Mouse (Mus musculus) lung, adult 2 months (tissue): ENCODE data around the gene Dgkd. TPM values are rescaled to one million over a fixed set of nuclear protein-coding genes. Genes with fewer than 3 reads are reported as not detected.

Source experiments
- DNase-seq: peaks from one replicate; pipeline ENCODE4 v3.0.0; 2022
- H3K4me1 ChIP-seq: fragments of 200-500 bp; 2 replicates; pipeline ENCODE4 v1.6.1; 2011; ENCODE audit warnings: low read length; ENCODE audit not compliant: control insufficient read depth, insufficient read depth
- H3K4me3 ChIP-seq: fragments of 200-500 bp; replicated peaks from 2 replicates; pipeline ENCODE3; 2011; ENCODE audit warnings: low read depth, mild to moderate bottlenecking, control low read depth, low read length; ENCODE audit errors: extremely low read depth
- CTCF ChIP-seq: fragments of 200-500 bp; IDR thresholded peaks from 2 replicates; pipeline ENCODE4 v1.5.1; 2011; ENCODE audit warnings: mild to moderate bottlenecking, low read length, control low read depth; ENCODE audit not compliant: insufficient read depth
- POLR2A ChIP-seq: fragments of 200-500 bp; IDR thresholded peaks from 2 replicates; pipeline ENCODE4 v1.6.1; 2011; ENCODE audit warnings: low read depth, mild to moderate bottlenecking, control low read depth, low read length, borderline replicate concordance; ENCODE audit errors: extremely low read depth
- WGBS: fragments of 180-500 bp; shearing (Covaris S2); methylation state at CpG from one replicate; pipeline ENCODE4 v1.1.7; 2018; 5-methylcytosine and 5-hydroxymethylcytosine counted together
- polyA plus RNA-seq: library from polyadenylated mRNA; depleted of rRNA; stranded (reverse); fragments of >200 nt; gene quantifications from 2 replicates; pipeline ENCODE4 v1.2.3, GENCODE M21; 2012; rRNA removed

Dgkd gene
- polyA plus RNA-seq, 1 experiment, result 36.9 TPM

GRCm38 (mm10) chr1:87953073-87953472, 100.0 kb downstream of the Dgkd start:
- no peak overlapping the region for H3K4me3 ChIP-seq
- DNase-seq, result no peak
- 76% methylated on average over 3 of the region's 3 CpGs for WGBS
- TF ChIP-seq CTCF, result no peak
- TF ChIP-seq POLR2A, result no peak
- no peaks in the 10 kb centered on the region for H3K4me1 ChIP-seq

DNA sequence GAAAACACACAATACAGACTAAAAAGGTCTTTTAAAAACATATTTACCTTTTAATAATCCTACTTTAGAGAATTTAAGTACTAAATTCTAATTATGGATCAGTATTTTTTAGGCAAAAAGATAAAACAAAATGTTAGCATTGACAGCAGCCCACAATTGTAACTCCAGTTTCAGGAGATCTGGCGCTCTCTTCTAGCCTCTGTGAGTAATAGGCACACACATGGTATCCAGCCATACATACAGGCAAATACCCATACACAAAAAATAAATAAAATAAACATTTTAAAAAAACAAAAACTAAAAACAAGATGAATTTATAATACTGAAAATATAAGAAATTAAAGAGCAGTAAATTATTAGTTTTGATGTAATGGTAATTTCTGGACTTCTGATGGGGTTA, 105.8 kb downstream of the Dgkd start:
- TF ChIP-seq CTCF, result no peak
- TF ChIP-seq POLR2A, result no peak
- no peak for DNase-seq
- H3K4me1 ChIP-seq, result no peaks in the 10 kb centered on the region
- 98% methylated on average over 1 of the region's 1 CpGs for WGBS
- H3K4me3 ChIP-seq, result no peak overlapping the region

GRCm38 (mm10) chr1:87959532-87959931, 106.4 kb downstream of the Dgkd start:
- no peak overlapping the region for H3K4me3 ChIP-seq
- 70% methylated on average over 4 of the region's 4 CpGs for WGBS
- TF ChIP-seq CTCF (no peak), POLR2A (no peak)
- no peaks in the 10 kb centered on the region for H3K4me1 ChIP-seq
- no peak for DNase-seq

DNA sequence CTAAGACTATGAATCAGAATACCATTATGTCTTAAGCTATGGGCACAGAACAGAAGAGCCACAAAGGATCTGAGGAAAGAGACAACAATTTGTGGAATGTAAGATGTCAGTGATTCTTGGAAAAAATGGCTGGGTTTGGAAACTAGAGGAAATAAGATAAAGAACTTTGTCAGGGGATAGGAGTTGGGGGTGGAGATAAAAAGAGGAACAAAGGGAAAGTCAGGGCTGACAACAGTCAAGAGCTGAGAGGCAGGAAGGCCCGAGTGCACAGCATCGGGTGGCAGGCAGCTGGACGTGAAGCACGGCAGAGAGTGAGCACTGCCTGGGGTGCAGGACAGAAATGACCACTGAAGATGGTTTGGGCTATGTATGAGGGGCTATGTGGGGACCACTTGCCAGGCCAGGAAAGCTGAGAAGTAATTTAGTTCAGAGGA, 106.9 kb downstream of the Dgkd start:
- TF ChIP-seq POLR2A (no peak), CTCF (no peak)
- 35% methylated on average over 4 of the region's 4 CpGs for WGBS
- DNase-seq, result no peak
- Histone ChIP-seq H3K4me3 (no peak overlapping the region), H3K4me1 (no peaks in the 10 kb centered on the region)

DNA sequence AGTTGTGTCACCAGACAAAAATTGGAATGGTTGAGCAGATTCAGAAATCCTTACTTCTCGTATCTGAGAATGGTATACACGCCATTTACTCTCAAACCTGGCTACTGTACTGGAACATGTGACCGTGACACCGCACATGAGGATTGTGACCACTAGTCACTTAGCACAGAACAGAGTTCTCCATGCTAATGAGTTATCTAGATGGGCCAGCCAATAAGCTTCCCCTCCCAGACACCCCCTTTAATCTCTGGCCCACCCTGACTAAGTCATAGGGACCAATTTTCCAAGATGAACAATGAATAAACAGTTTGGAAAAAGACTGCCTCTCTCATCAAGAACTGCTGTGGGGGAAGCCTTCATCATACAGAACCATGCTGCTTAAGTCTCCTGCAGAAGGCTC, 107.7 kb downstream of the Dgkd start:
- TF ChIP-seq POLR2A, result no peak
- TF ChIP-seq CTCF, result no peak
- DNase-seq, result no peak
- Histone ChIP-seq H3K4me3 (no peak overlapping the region), H3K4me1 (no peaks in the 10 kb centered on the region)
- WGBS, result 94% methylated on average over 4 of the region's 4 CpGs

- DNase-seq, result no peak
- no peak for TF ChIP-seq CTCF
- 61% methylated on average over 2 of the region's 2 CpGs for WGBS
- Histone ChIP-seq H3K4me3 (no peak overlapping the region), H3K4me1 (no peaks in the 10 kb centered on the region)
Measured at GRCm38 (mm10) chr1:87961459-87962167, 108.5 kb downstream of the Dgkd start.

- no peak for DNase-seq
- TF ChIP-seq CTCF (no peak), POLR2A (no peak)
- 78% methylated on average over 4 of the region's 4 CpGs for WGBS
- H3K4me1 ChIP-seq, result no peaks in the 10 kb centered on the region
- H3K4me3 ChIP-seq, result no peak overlapping the region
Measured at GRCm38 (mm10) chr1:87970381-87970780, 117.3 kb downstream of the Dgkd start.

DNA sequence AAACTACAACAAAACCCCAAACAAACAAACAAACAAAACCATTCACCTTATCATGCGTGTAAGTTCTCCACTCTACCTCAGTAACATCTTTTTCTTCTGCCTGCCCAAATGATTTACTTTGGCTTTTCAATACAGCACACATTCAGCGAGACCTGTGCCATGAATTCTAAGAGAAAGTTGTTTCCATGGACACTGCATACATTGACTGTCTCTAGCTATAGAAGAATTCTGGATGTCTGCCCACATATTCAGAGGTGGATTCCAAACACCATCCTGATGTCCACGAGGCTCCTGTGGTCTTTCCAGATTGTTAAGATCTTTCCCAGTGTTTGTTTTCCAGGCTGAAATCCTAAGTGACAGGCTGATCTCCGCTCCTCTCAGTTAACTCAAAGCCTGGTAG, 129.2 kb downstream of the Dgkd start:
- 76% methylated on average over 4 of the region's 4 CpGs for WGBS
- no peak for DNase-seq
- Histone ChIP-seq H3K4me3 (no peak overlapping the region), H3K4me1 (no peaks in the 10 kb centered on the region)
- TF ChIP-seq POLR2A (no peak), CTCF (no peak)

GRCm38 (mm10) chr1:87992716-87993115, 139.6 kb downstream of the Dgkd start:
- no peak overlapping the region for H3K4me3 ChIP-seq
- no peaks in the 10 kb centered on the region for H3K4me1 ChIP-seq
- DNase-seq, result no peak
- WGBS, result 86% methylated on average over 2 of the region's 2 CpGs
- no peak for TF ChIP-seq POLR2A
- TF ChIP-seq CTCF, result no peak

Other genes starting within 250 kb of the Dgkd start
- 86.5 and 123 TPM in 2 replicates for gene Inpp5d, start 233.0 kb upstream of the Dgkd start, polyA plus RNA-seq
- gene Atg16l1, start 97.4 kb upstream of the Dgkd start, polyA plus RNA-seq, result 18.1 and 22.8 TPM in 2 replicates
- 0.38 and 0.86 TPM in 2 replicates for gene Sag, start 49.6 kb upstream of the Dgkd start, polyA plus RNA-seq
- 6.3 and 9.9 TPM in 2 replicates for gene Usp40, start 155.3 kb downstream of the Dgkd start, polyA plus RNA-seq
- not detected in 2 replicates for gene Ugt1a10, start 202.1 kb downstream of the Dgkd start, polyA plus RNA-seq
- gene Ugt1a9, start 217.5 kb downstream of the Dgkd start, polyA plus RNA-seq, result 0.09 TPM in 1 of 2 replicates, not detected in the other
- not detected in 2 replicates for gene Ugt1a8, start 234.5 kb downstream of the Dgkd start, polyA plus RNA-seq
- gene Ugt1a7c, start 241.8 kb downstream of the Dgkd start, polyA plus RNA-seq, result 4.8 and 6.1 TPM in 2 replicates
- 2.4 and 2.9 TPM in 2 replicates for gene Ugt1a6b, start 250.0 kb downstream of the Dgkd start, polyA plus RNA-seq